Mouse (Mus musculus) heart, postnatal 10 days (tissue): ENCODE data around the gene Cemip. TPM values are rescaled to one million over a fixed set of nuclear protein-coding genes. Genes with fewer than 3 reads are reported as not detected.

Experiments used
- total RNA-seq, 2 experiments: library from RNA; stranded (reverse); gene quantifications; 2 replicates each; pipeline ENCODE4 v1.2.3; 2021

Cemip gene
- total RNA-seq, 2 experiments from 2014 or later = 1.5 TPM

Other genes starting within 250 kb of the Cemip start
- gene Tlnrd1, start 202.2 kb downstream of the Cemip start, total RNA-seq = 10 to 100 TPM; 21.7 to 23.3 TPM
- gene Mesd, start 202.0 kb downstream of the Cemip start, total RNA-seq = 10 to 100 TPM; 48.7 to 53.7 TPM
- 10 to 100 TPM; 39.3 to 46.7 TPM for gene Abhd17c, start 65.4 kb upstream of the Cemip start, total RNA-seq